Mouse (Mus musculus) cerebellum, adult 11-12 months (tissue): ENCODE results near the gene Ide.
A peak's percentile ranks its signal among the peaks of the same experiment; 100 is the strongest.
"Not testable (repeated sequence)": the region's sequence is repeated elsewhere in the genome, so short reads cannot be mapped to it uniquely, and the experiment has no call there.

Source experiments
- DNase-seq: peaks from one replicate; pipeline ENCODE4 v3.0.0; 2022

Ide gene

DNA sequence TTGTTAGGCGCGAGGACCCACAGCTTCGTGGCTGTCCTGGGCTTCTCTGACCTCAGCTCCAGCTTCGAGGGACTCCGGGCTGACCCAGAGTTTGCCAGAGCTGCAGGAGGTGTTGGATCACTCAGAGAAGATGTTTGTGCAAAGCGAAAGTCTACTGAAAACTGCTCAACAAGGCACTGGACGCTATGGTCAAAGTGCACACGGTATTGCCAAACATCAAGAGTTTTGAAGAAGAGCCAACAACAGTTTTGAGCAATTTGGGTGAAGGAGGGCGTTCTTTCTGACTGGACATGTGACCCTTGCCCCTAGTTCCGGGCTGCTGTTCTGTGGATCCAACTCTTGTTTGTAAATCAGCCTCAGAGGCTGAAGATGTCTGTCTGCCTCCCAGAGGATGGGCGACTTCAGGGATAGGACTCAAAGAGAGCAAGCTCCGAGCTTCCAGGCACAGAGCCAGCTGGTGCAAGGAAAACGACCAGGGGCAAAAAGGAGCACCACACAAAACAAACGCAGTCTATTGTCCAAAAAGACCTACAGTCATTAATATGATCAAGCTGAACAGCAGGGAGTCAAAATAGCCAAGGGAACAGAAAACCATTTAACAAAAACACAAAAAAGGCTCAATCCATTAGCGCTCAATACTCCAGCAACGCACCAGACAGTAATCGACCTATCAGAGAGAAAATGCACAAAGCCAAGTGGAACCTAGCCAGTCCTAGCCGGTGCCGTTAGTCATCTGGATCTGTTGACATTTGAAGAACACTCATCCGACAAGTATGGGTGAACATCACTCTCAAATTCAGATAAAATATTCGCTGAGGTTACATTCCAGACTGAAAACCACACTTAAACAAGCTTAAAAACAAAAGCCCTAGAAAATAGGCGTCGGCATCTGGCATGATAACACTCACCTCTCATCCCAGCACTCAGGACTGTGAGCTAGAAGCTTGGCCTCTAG, 73.4 kb downstream of the Ide start:
- peak; percentile 31 for DNase-seq

DNA sequence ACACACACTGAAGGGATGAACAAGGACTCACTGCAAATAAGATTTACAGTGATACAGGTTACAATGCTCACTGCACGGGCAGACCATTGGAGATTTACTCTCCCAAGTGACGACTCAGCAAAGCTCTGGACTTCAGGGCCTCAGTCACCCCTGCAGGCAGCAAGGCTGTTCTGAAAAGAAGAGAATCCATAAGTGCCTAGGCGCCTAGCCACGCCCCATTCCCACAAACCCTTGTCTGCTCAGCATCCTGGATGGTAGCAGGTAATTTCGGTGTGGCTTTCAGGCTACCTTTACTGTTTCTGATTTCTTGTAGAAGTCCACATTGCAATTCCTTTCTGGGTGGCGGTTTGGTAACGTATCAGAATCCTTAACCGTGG, 74.1 kb downstream of the Ide start:
- DNase-seq, result no peak

DNA sequence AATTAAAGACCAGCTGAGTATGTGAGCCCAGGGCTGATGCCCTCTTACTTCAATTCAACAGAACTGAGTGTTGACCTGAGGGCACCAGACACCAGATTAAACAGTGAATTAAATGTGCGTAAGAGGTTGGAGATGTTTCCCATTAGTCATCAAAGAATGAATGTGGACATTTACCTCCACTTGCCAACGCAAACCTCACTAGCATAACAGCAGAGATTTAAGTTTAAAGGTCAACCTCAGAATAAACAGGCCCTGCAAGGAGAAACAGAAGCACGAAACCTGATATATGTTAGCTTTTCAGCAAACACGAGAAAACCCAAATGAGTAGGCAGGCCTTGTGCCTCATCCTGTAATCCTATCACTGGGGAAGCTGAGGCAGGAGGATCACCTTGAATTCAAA, 75.3 kb downstream of the Ide start:
- DNase-seq, result no peak

GRCm38 (mm10) chr19:37255321-37255720, 82.3 kb downstream of the Ide start:
- no peak for DNase-seq

- DNase-seq, result no peak
These were observed 85.5 kb downstream of the Ide start for GRCm38 (mm10) chr19:37252104-37252503.

DNA sequence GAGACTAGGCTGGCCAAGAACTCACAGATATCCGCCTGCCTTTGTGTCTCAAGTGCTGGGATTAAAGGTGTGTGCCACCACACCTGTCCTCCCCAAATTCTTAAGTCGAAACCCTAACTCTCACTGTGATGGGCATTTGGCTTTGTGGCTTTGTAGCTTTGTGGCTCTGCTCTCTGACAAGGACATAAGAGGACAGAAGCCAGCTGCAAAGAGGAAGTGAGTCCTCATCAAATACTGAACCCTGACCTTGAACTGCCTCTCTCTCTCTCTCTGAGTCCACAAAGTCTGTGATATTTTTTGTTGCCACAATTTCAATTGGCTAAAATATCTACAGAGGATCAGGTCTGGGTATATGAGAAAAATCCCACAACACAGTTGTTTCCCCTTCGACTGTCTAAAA, 89.5 kb downstream of the Ide start:
- no peak for DNase-seq

- no peak for DNase-seq
These were observed 90.8 kb downstream of the Ide start for GRCm38 (mm10) chr19:37246859-37247258.

- no peak for DNase-seq
These were observed 94.9 kb downstream of the Ide start for GRCm38 (mm10) chr19:37242707-37243106.

- no peak for DNase-seq
These were observed 96.5 kb downstream of the Ide start for GRCm38 (mm10) chr19:37241201-37241600.

- DNase-seq, result no peak
These were observed 98.6 kb downstream of the Ide start for GRCm38 (mm10) chr19:37239096-37239495.

GRCm38 (mm10) chr19:37238651-37239050, 99.0 kb downstream of the Ide start:
- no peak for DNase-seq

DNA sequence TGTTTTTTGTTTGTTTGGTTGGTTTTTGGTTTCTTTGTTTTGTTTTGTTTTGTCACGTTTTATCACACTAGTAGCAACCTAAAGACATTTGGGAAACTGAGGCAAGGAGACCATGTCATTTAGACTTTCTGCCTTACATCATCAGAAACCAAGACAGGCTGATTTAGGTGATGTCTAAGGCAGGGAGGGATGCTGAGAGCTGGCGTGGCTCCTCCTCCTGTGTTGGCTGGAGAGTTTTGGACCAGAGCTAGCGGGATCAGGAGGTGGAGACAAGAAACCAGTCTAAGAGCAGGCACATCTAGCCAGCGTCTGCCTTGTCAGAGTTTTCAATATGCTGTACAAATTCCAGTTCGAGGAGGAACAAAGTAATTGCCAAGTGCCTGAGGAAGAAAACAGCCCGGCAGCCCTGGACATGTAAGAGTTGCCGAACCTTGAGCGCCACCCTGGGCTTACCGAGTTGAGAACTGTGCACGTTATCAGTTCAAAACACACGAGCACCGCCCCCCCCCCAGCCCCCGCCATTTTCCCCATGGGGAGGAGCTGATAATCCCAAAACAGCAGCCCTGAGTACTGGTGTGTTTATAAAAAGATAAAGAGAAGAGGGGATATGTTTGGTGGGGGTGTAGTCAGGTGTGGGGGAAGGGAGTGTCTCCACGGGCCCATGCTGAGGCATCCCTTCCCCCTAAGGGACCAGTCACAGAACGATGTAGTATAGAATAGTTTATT, 99.8 kb downstream of the Ide start:
- no peak for DNase-seq

GRCm38 (mm10) chr19:37237306-37237705, 100.3 kb downstream of the Ide start:
- DNase-seq, result no peak

- no peak for DNase-seq
These were observed 101.8 kb downstream of the Ide start for GRCm38 (mm10) chr19:37235818-37236217.

- DNase-seq, result peak; percentile 22
These were observed 103.8 kb downstream of the Ide start for GRCm38 (mm10) chr19:37233561-37234539.

DNA sequence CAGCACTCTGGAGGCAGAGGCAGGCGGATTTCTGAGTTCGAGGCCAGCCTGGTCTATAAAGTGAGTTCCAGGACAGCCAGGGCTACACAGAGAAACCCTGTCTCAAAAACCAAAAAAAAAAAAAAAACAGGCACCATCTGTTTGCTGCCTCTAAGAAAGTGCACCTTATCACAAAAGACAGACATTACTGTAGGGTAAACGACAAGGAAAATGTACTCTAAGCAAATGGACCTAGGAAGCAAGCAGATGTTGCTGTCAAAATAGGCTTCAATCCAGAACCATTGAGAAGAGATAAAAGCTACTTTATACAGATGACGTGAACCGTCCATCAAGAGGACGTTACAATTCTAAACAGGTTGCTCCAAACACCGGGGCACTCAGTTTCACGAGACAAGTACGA, 105.1 kb downstream of the Ide start:
- not testable (repeated sequence) for DNase-seq

- DNase-seq, result no peak
These were observed 112.3 kb downstream of the Ide start for GRCm38 (mm10) chr19:37225197-37225862.
